Mouse (Mus musculus): ENCODE data around the gene Psmb1.
A peak's percentile ranks its signal among the peaks of the same experiment; 100 is the strongest.

The Psmb1 gene

DNA sequence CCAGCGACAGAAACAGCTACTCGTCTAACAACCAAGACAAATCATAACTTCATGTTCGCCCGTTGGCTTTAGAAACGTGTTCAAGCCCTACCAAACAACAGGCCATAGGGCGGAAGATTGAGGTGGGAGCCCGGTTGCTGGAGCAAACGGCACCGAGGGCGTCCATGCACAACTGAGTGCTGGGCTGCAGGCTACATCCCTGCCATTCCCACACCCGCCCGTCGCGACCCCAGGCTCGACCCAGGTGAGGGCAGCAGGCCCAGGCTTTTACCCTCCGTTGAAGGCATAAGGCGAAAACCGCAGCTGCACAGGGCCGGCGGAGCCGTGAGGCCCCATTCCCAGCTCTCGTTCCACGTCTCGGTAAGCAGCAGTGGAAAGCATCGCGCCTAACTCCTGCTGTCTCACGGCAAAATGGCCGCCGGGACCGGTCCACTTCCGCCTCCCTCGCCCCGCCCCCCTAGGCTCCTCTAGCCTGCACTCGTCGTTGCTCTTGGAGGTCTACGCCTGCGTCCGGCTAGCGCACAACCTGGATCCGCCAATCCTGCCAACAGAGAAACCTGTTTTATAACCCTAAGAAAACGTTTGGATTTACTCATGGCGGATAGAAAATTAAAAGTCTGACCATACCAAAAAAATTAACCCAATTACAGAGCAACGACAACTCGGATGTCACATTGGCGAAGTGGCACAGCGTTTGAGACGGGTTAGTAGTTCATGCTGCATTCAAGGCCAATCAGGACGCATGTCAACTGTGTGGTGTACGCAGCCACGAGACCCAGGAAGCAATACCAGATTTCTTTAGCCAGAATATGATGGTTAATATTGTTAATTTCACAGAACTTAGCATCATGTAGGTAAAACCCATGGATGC is 1.4 kb downstream of the Psmb1 start:
- H3K36me3 ChIP-seq (ENCODE audit: insufficient read depth, low read length): peaks cover 53% of the 10 kb centered on the region
- TF ChIP-seq CTCF (conservative IDR thresholded peaks at IDR 0.05; ENCODE audit: low read length) (no peak), POU5F1 (IDR thresholded peaks at IDR 0.05; ENCODE audit: borderline replicate concordance, low read length) (no peak), NANOG (IDR thresholded peaks at IDR 0.05; ENCODE audit: borderline replicate concordance, low read length) (no peak)
- H3K4me1 ChIP-seq (replicated peaks; ENCODE audit: low read depth, low read length): peaks cover 55% of the 10 kb centered on the region
- H3K9me3 ChIP-seq (ENCODE audit: low read length): no peaks in the 10 kb centered on the region
- no peaks in the 10 kb centered on the region for H3K27me3 ChIP-seq (ENCODE audit: insufficient read depth, low read length)
- H3K4me3 ChIP-seq (replicated peaks; ENCODE audit: low read length): peak overlapping the region; percentile 99

GRCm38 (mm10) chr17:15490542-15490941 is 9.0 kb downstream of the Psmb1 start:
- TF ChIP-seq POU5F1 (IDR thresholded peaks at IDR 0.05; ENCODE audit: borderline replicate concordance, low read length) (no peak), CTCF (conservative IDR thresholded peaks at IDR 0.05; ENCODE audit: low read length) (no peak), NANOG (IDR thresholded peaks at IDR 0.05; ENCODE audit: borderline replicate concordance, low read length) (no peak)
- Histone ChIP-seq H3K27me3 (ENCODE audit: insufficient read depth, low read length) (no peaks in the 10 kb centered on the region), H3K9me3 (ENCODE audit: low read length) (no peaks in the 10 kb centered on the region), H3K4me1 (replicated peaks; ENCODE audit: low read depth, low read length) (peaks cover 20% of the 10 kb centered on the region), H3K36me3 (ENCODE audit: insufficient read depth, low read length) (peaks cover 74% of the 10 kb centered on the region), H3K4me3 (replicated peaks; ENCODE audit: low read length) (no peak overlapping the region)

GRCm38 (mm10) chr17:15472671-15473070 is 26.9 kb downstream of the Psmb1 start:
- peaks cover 81% of the 10 kb centered on the region for H3K36me3 ChIP-seq (ENCODE audit: insufficient read depth, low read length)
- TF ChIP-seq CTCF (conservative IDR thresholded peaks at IDR 0.05; ENCODE audit: low read length) (peak; percentile 38), POU5F1 (IDR thresholded peaks at IDR 0.05; ENCODE audit: borderline replicate concordance, low read length) (no peak)
- no peaks in the 10 kb centered on the region for H3K9me3 ChIP-seq (ENCODE audit: low read length)
- no peak overlapping the region for H3K4me3 ChIP-seq (replicated peaks; ENCODE audit: low read length)
- no peaks in the 10 kb centered on the region for H3K27me3 ChIP-seq (ENCODE audit: insufficient read depth, low read length)
- no peaks in the 10 kb centered on the region for H3K4me1 ChIP-seq (replicated peaks; ENCODE audit: low read depth, low read length)

- H3K4me3 ChIP-seq (replicated peaks; ENCODE audit: low read length): no peak overlapping the region
- H3K27me3 ChIP-seq (ENCODE audit: insufficient read depth, low read length): no peaks in the 10 kb centered on the region
- TF ChIP-seq NANOG (IDR thresholded peaks at IDR 0.05; ENCODE audit: borderline replicate concordance, low read length): no peak
- peak; percentile 89 for TF ChIP-seq CTCF (conservative IDR thresholded peaks at IDR 0.05; ENCODE audit: low read length)
- no peak for TF ChIP-seq POU5F1 (IDR thresholded peaks at IDR 0.05; ENCODE audit: borderline replicate concordance, low read length)
- H3K4me1 ChIP-seq (replicated peaks; ENCODE audit: low read depth, low read length): no peaks in the 10 kb centered on the region
- H3K36me3 ChIP-seq (ENCODE audit: insufficient read depth, low read length): peaks cover 49% of the 10 kb centered on the region
- no peaks in the 10 kb centered on the region for H3K9me3 ChIP-seq (ENCODE audit: low read length)
Measured at GRCm38 (mm10) chr17:15467669-15468068, 31.9 kb downstream of the Psmb1 start.

GRCm38 (mm10) chr17:15461921-15462495 is 37.5 kb downstream of the Psmb1 start:
- Histone ChIP-seq H3K36me3 (ENCODE audit: insufficient read depth, low read length) (peaks cover 11% of the 10 kb centered on the region), H3K9me3 (ENCODE audit: low read length) (no peaks in the 10 kb centered on the region), H3K4me3 (replicated peaks; ENCODE audit: low read length) (no peak overlapping the region), H3K27me3 (ENCODE audit: insufficient read depth, low read length) (no peaks in the 10 kb centered on the region), H3K4me1 (replicated peaks; ENCODE audit: low read depth, low read length) (no peaks in the 10 kb centered on the region)
- TF ChIP-seq POU5F1 (IDR thresholded peaks at IDR 0.05; ENCODE audit: borderline replicate concordance, low read length): no peak
- no peak for TF ChIP-seq CTCF (conservative IDR thresholded peaks at IDR 0.05; ENCODE audit: low read length)
- TF ChIP-seq NANOG (IDR thresholded peaks at IDR 0.05; ENCODE audit: borderline replicate concordance, low read length): no peak

DNA sequence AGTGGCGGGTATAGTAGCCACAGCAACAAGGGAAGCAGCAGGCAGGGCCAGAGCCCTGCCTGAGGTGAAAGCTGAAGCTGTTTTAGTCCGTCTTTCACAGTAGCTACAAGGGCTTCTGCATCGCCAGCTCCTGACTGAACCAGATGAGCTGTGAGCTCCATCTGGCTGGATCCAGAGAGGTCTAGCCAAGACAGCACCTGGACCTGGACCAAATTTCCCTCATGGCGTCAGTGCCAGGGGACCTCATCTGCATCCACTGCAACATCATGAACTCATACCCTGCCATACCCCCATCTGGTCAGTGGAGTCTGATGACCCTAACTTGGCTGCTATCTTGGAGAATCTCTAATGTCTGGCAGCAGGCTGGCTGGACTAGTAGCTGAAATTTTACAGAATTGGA is 39.8 kb downstream of the Psmb1 start:
- no peaks in the 10 kb centered on the region for H3K9me3 ChIP-seq (ENCODE audit: low read length)
- H3K27me3 ChIP-seq (ENCODE audit: insufficient read depth, low read length): no peaks in the 10 kb centered on the region
- no peaks in the 10 kb centered on the region for H3K4me1 ChIP-seq (replicated peaks; ENCODE audit: low read depth, low read length)
- TF ChIP-seq POU5F1 (IDR thresholded peaks at IDR 0.05; ENCODE audit: borderline replicate concordance, low read length) (no peak), NANOG (IDR thresholded peaks at IDR 0.05; ENCODE audit: borderline replicate concordance, low read length) (no peak), CTCF (conservative IDR thresholded peaks at IDR 0.05; ENCODE audit: low read length) (no peak)
- H3K36me3 ChIP-seq (ENCODE audit: insufficient read depth, low read length): no peaks in the 10 kb centered on the region
- no peak overlapping the region for H3K4me3 ChIP-seq (replicated peaks; ENCODE audit: low read length)

DNA sequence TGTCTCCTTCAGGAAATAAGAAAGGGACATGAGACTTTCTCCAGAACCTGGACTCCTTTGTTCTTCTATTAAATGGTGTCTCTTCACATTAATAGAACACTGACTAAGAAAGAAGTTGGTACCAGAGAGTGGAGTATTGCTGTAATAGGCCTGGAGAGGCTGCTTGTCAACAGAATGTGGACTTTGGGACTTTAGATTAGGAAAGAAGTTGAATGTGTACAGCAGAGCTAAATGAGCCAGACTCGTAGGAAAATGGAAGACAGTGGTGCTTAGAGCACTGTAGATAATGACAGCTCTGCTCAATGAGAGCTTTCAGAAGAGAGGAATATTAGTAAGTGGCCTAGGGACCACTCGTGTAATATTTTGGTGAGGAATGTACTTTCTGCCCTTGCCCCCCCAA is 43.0 kb downstream of the Psmb1 start:
- Histone ChIP-seq H3K4me3 (replicated peaks; ENCODE audit: low read length) (no peak overlapping the region), H3K4me1 (replicated peaks; ENCODE audit: low read depth, low read length) (no peaks in the 10 kb centered on the region), H3K27me3 (ENCODE audit: insufficient read depth, low read length) (0 out of 2 replicates have a peak, but pooled peaks cover 5% of the 10 kb centered on the region), H3K36me3 (ENCODE audit: insufficient read depth, low read length) (no peaks in the 10 kb centered on the region), H3K9me3 (ENCODE audit: low read length) (no peaks in the 10 kb centered on the region)
- TF ChIP-seq CTCF (conservative IDR thresholded peaks at IDR 0.05; ENCODE audit: low read length): no peak
- TF ChIP-seq NANOG (IDR thresholded peaks at IDR 0.05; ENCODE audit: borderline replicate concordance, low read length): no peak
- no peak for TF ChIP-seq POU5F1 (IDR thresholded peaks at IDR 0.05; ENCODE audit: borderline replicate concordance, low read length)

DNA sequence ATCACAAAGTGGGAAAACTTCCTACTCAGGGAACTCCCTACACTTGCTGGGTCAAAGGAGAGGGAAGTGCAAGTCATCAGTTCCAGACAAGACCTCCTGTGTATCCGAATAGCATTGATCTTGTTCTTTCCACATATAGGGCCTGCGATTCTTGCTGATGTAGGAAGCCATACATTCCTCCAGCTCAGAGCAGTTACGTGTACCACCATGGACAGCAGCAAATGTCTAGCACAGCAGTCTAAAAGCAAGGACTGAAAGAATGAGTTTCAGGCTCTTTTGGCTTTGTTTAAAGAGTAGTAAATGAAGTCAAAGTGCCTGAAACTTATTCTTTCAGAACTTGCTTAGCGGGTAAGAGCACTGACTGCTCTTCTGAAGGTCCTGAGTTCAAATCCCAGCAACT is 44.3 kb downstream of the Psmb1 start:
- H3K27me3 ChIP-seq (ENCODE audit: insufficient read depth, low read length): 0 out of 2 replicates have a peak, but pooled peaks cover 5% of the 10 kb centered on the region
- no peaks in the 10 kb centered on the region for H3K9me3 ChIP-seq (ENCODE audit: low read length)
- H3K36me3 ChIP-seq (ENCODE audit: insufficient read depth, low read length): no peaks in the 10 kb centered on the region
- no peaks in the 10 kb centered on the region for H3K4me1 ChIP-seq (replicated peaks; ENCODE audit: low read depth, low read length)
- no peak for TF ChIP-seq CTCF (conservative IDR thresholded peaks at IDR 0.05; ENCODE audit: low read length)
- no peak for TF ChIP-seq NANOG (IDR thresholded peaks at IDR 0.05; ENCODE audit: borderline replicate concordance, low read length)
- no peak for TF ChIP-seq POU5F1 (IDR thresholded peaks at IDR 0.05; ENCODE audit: borderline replicate concordance, low read length)
- H3K4me3 ChIP-seq (replicated peaks; ENCODE audit: low read length): no peak overlapping the region

Data from E14TG2a.4 (cell line).